Mouse (Mus musculus) heart, embryonic 16.5 days (tissue): Measurements from ENCODE around the gene Cdk4. TPM values are rescaled to one million over a fixed set of nuclear protein-coding genes. Genes with fewer than 3 reads are reported as not detected.
"Not testable (repeated sequence)": the region's sequence is repeated elsewhere in the genome, so short reads cannot be mapped to it uniquely, and the experiment has no call there.

Source experiments
- ATAC-seq: fragments of 200-750 bp; cut with Nextera tagmentation; replicated peaks from 2 replicates; pipeline ENCODE4 v1.8.0; 2017; ENCODE audit warnings: moderate number of reproducible peaks; ENCODE audit not compliant: insufficient read depth, low FRiP score; ENCODE audit errors: extremely low read depth
- H3K27ac ChIP-seq: fragments of 300-500 bp; sonication (generic); 2 replicates; pipeline ENCODE4 v1.5.1; 2014; ENCODE audit warnings: mild to moderate bottlenecking, low read length, control low read depth, moderate library complexity
- H3K27me3 ChIP-seq: fragments of 300-500 bp; sonication (generic); 2 replicates; pipeline ENCODE4 v1.6.1; 2014; ENCODE audit warnings: low read length, mixed read lengths; ENCODE audit not compliant: control insufficient read depth, insufficient read depth
- H3K36me3 ChIP-seq: fragments of 300-500 bp; sonication (generic); 2 replicates; pipeline ENCODE4 v1.6.1; 2014; ENCODE audit not compliant: control insufficient read depth, insufficient read depth
- H3K4me1 ChIP-seq: fragments of 300-500 bp; sonication (generic); 2 replicates; pipeline ENCODE4 v1.6.1; 2014; ENCODE audit warnings: low read length, mixed read lengths; ENCODE audit not compliant: control insufficient read depth, insufficient read depth
- H3K4me2 ChIP-seq: fragments of 300-500 bp; sonication (generic); 2 replicates; pipeline ENCODE4 v1.6.1; 2014; ENCODE audit warnings: low read depth, mild to moderate bottlenecking, control low read depth, low read length
- H3K4me3 ChIP-seq: fragments of 300-500 bp; sonication (generic); 2 replicates; pipeline ENCODE4 v1.5.1; 2014; ENCODE audit warnings: mild to moderate bottlenecking, control low read depth, low read length
- H3K9ac ChIP-seq: fragments of 300-500 bp; sonication (generic); 2 replicates; pipeline ENCODE4 v1.6.1; 2014; ENCODE audit warnings: low read length, control low read depth
- H3K9me3 ChIP-seq: fragments of 300-500 bp; sonication (generic); replicated peaks from 2 replicates; pipeline ENCODE4 v1.6.1; 2016; ENCODE audit warnings: low read length; ENCODE audit not compliant: control insufficient read depth
- WGBS: fragments of 180-500 bp; shearing (Covaris S2); extraction: QIAGEN DNeasy Blood & Tissue Kit; methylation state at CpG from one replicate; pipeline ENCODE4 v1.1.7; 2014; 5-methylcytosine and 5-hydroxymethylcytosine counted together
- polyA plus RNA-seq: library from polyadenylated mRNA; unstranded; fragments of >200 nt; fragmentation: Nextera tagmentation; extraction: Ambion mirVana; gene quantifications from 2 replicates; pipeline ENCODE4 v1.2.1, GENCODE M21; 2015

Gene Cdk4
- polyA plus RNA-seq, 1 experiment from 2014 or later, result 885 TPM

GRCm38 (mm10) chr10:127061085-127061484 is 2.2 kb upstream of the Cdk4 start:
- Histone ChIP-seq H3K27ac (no peak overlapping the region), H3K9ac (no peak overlapping the region), H3K4me1 (peaks cover 13% of the 10 kb centered on the region), H3K4me2 (no peak overlapping the region), H3K27me3 (peaks cover 13% of the 10 kb centered on the region), H3K4me3 (no peak overlapping the region), H3K36me3 (peaks cover 14% of the 10 kb centered on the region), H3K9me3 (no peaks in the 10 kb centered on the region)
- ATAC-seq, result no peak
- WGBS, result 54% methylated on average over 5 of the region's 5 CpGs

GRCm38 (mm10) chr10:127061513-127061912 is 1.8 kb upstream of the Cdk4 start:
- H3K4me1 ChIP-seq, result peaks cover 13% of the 10 kb centered on the region
- H3K36me3 ChIP-seq, result peaks cover 18% of the 10 kb centered on the region
- no peak overlapping the region for H3K4me3 ChIP-seq
- H3K27ac ChIP-seq, result no peak overlapping the region
- H3K9ac ChIP-seq, result no peak overlapping the region
- WGBS, result 70% methylated on average over 2 of the region's 2 CpGs
- no peaks in the 10 kb centered on the region for H3K9me3 ChIP-seq
- no peak for ATAC-seq
- no peak overlapping the region for H3K4me2 ChIP-seq
- peaks cover 13% of the 10 kb centered on the region for H3K27me3 ChIP-seq

GRCm38 (mm10) chr10:127062101-127062500 is 1.2 kb upstream of the Cdk4 start:
- not testable (repeated sequence) for H3K4me2 ChIP-seq, H3K4me3 ChIP-seq, H3K9me3 ChIP-seq, ATAC-seq, H3K9ac ChIP-seq, H3K27ac ChIP-seq
- Histone ChIP-seq H3K36me3 (peaks cover 24% of the 10 kb centered on the region), H3K27me3 (peaks cover 13% of the 10 kb centered on the region), H3K4me1 (peaks cover 13% of the 10 kb centered on the region)
- 82% methylated on average over 4 of the region's 4 CpGs for WGBS

DNA sequence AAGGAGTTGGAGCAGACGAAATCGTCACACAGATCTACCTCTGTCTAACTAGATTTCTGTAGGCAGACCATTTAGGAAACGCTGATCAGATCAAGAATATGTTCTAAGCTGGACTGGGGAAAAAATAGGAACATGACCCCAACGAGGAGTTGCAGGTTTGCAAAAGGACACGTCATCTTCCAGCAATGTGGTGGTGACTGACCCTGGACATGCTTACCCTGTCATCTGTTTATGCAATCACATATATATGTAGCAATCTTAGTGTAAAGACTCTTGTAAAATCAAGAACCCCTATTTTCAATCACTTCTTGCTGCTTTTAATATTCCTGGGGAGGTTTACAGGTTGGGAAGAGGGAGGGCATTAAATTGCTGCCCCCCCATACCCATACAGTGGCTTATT is 831 bp upstream of the Cdk4 start:
- H3K9ac ChIP-seq, result no peak overlapping the region
- peaks cover 28% of the 10 kb centered on the region for H3K36me3 ChIP-seq
- H3K4me3 ChIP-seq, result no peak overlapping the region
- H3K9me3 ChIP-seq, result no peaks in the 10 kb centered on the region
- ATAC-seq, result no peak
- 60% methylated on average over 5 of the region's 5 CpGs for WGBS
- H3K27me3 ChIP-seq, result peaks cover 10% of the 10 kb centered on the region
- H3K4me2 ChIP-seq, result no peak overlapping the region
- no peak overlapping the region for H3K27ac ChIP-seq
- peaks cover 13% of the 10 kb centered on the region for H3K4me1 ChIP-seq

DNA sequence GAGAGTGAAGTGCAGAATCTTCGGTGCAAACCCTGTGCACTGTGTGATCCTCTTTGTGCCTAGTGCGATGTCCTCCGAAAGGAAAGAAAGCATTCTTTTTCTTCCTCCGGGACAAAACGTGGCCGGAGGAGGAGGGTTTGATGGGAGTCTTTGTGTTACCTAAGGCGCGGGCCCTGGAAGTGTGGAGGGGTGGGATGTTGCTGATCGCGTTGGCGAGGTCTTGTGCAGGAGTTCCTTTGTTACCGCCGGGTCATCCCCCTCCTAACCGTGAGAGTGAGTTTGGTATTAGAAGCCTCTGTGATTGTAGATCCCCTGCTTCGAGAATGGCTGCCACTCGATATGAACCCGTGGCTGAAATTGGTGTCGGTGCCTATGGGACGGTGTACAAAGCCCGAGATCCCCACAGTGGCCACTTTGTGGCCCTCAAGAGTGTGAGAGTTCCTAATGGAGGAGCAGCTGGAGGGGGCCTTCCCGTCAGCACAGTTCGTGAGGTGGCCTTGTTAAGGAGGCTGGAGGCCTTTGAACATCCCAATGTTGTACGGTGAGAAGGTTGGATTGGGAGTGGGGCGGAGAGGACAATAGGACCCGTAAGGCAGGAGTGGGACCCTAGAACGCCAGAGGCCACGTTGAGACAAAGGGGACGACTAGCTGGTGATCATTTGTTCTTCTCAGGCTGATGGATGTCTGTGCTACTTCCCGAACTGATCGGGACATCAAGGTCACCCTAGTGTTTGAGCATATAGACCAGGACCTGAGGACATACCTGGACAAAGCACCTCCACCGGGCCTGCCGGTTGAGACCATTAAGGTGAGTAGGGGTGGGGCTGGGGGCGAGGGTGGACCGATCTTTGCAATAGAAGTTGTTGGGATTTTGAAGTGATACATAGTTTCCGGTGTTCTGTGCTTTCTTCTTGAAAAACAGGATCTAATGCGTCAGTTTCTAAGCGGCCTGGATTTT is 858 bp downstream of the Cdk4 start:
- WGBS, result 12% methylated on average over 37 of the region's 37 CpGs
- H3K4me3 ChIP-seq, result peak overlapping the region; percentile 72
- peaks cover 7% of the 10 kb centered on the region for H3K27me3 ChIP-seq
- H3K27ac ChIP-seq, result peak overlapping the region; percentile 83
- peak overlapping the region; percentile 89 for H3K9ac ChIP-seq
- peaks cover 38% of the 10 kb centered on the region for H3K36me3 ChIP-seq
- ATAC-seq, result no peak
- H3K9me3 ChIP-seq, result no peaks in the 10 kb centered on the region
- peak overlapping the region; percentile 89 for H3K4me2 ChIP-seq
- peaks cover 14% of the 10 kb centered on the region for H3K4me1 ChIP-seq

DNA sequence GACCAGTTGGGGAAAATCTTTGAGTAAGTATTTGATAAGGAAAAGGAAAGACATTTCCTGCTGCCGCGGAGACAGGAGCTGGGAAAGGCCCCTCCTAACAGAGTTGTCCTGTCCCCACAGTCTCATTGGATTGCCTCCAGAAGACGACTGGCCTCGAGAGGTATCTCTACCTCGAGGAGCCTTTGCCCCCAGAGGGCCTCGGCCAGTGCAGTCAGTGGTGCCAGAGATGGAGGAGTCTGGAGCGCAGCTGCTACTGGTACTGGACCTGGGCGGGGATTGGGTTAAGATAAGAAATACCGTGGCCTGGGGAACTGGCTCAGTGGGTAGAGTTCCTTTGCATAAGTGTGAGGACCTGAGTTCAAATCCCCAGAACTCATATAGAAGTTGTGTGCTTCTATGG is 2.6 kb downstream of the Cdk4 start:
- no peak overlapping the region for H3K27ac ChIP-seq
- H3K27me3 ChIP-seq, result peaks cover 6% of the 10 kb centered on the region
- no peaks in the 10 kb centered on the region for H3K9me3 ChIP-seq

DNA sequence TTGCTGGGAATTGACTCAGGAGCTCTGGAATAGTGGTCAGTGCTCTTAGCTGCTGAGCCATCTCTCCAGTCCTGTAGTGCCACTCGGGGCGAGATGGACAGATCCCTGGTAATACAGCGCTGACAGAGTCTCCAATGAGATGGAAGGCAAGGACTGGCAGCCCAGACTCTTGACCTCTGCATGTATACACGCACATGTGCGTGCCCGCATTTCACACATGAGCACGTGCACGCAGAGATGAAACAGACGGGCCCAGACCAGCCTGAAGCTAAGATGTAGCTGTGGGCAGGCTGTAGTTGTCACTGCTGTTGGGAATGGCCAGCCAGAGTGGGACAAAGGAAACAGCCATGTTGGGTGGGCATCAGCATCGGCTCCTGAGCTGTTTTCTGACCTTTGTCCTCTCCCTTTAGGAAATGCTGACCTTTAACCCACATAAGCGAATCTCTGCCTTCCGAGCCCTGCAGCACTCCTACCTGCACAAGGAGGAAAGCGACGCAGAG is 3.2 kb downstream of the Cdk4 start:
- Histone ChIP-seq H3K9me3 (no peaks in the 10 kb centered on the region), H3K9ac (no peak overlapping the region), H3K4me2 (no peak overlapping the region), H3K27ac (no peak overlapping the region), H3K4me1 (peaks cover 26% of the 10 kb centered on the region), H3K36me3 (peaks cover 38% of the 10 kb centered on the region), H3K4me3 (no peak overlapping the region), H3K27me3 (peaks cover under 1% of the 10 kb centered on the region; the same call in 1 of the 2 replicates)
- ATAC-seq, result no peak
- 92% methylated on average over 14 of the region's 14 CpGs for WGBS

More for the DNA sequence above, 2.6 kb downstream of the Cdk4 start:
- no peak overlapping the region for H3K4me3 ChIP-seq
- H3K4me1 ChIP-seq, result peaks cover 21% of the 10 kb centered on the region
- H3K4me2 ChIP-seq, result no peak overlapping the region
- H3K36me3 ChIP-seq, result peaks cover 38% of the 10 kb centered on the region
- 53% methylated on average over 9 of the region's 9 CpGs for WGBS
- ATAC-seq, result no peak
- H3K9ac ChIP-seq, result no peak overlapping the region

DNA sequence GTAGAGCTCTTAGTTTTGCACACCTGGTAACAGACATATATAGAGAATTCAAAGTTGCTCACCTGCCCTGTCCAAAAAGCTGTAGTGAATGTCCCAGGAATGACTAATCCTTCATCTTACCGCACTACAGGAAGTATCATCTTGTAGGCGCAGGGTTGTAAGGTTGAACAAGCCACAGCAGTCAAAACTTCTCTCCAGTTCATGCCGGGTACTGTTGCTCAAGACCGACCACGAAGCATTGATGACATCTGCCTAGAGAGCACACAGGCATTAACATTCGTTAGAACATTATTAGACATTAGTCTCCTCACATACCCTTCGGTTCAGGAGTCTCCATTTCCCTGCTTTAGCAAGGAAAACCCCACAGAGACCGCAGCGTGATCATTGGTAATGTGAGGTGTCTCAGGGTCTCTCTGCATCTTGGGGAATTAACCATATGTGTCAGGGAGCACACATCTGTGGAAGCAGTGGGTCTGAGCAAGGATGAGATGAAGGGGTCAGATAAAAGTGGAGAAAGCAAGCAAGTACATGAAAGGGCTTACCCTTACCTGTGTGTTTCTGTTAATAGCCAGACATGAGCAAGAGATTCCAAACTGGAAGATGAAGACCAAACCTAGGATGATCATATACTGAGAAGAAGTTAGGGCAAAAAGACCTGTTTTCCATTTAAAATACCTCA is 5.2 kb downstream of the Cdk4 start:
- Histone ChIP-seq H3K27me3 (no peaks in the 10 kb centered on the region), H3K27ac (no peak overlapping the region), H3K9me3 (no peaks in the 10 kb centered on the region), H3K4me2 (peak overlapping the region; percentile 83), H3K4me1 (peaks cover 23% of the 10 kb centered on the region), H3K36me3 (peaks cover 38% of the 10 kb centered on the region), H3K4me3 (no peak overlapping the region), H3K9ac (no peak overlapping the region)
- ATAC-seq, result no peak
- 73% methylated on average over 9 of the region's 9 CpGs for WGBS
